Mouse (Mus musculus): ENCODE data around the gene Kiss1r. TPM values are rescaled to one million over a fixed set of nuclear protein-coding genes. Genes with fewer than 3 reads are reported as not detected.

The Kiss1r gene
- total RNA-seq (2014; rRNA removed; ENCODE audit: low replicate concordance) = not detected in 2 replicates
- 0.45 and 0.57 TPM in 2 replicates for polyA plus RNA-seq (2015; fragmentation: Nextera tagmentation; extraction: Ambion mirVana)

- WGBS = 2% methylated on average over 40 of the region's 42 CpGs
- ATAC-seq (ENCODE audit: insufficient read depth, low read depth) = peak; percentile 81
Observed at GRCm38 (mm10) chr10:79916808-79917531, at the start of gene Kiss1r. Gene Kiss1r, plus strand, starts transcription at chr10:79916971.

DNA sequence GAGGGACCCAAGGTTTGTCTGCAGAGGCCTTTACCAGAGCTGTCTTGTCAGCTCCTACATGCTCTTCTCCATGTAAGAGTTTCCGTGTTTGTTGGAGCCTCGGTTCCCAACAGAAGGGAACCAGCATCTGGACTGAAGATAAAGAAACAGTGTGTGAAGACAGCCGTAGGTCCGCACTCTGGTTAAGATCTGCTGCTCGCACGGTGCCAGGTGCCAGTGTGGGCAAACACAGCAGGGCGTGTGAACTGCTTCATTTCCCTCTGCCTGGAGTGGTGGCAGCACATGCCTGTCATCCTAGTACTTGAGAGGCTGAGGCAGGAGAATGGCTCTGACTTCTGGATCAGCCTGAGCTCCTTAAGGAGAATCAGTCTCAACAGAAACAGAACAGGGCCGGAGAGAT lies 44.9 kb upstream of the Kiss1r start:
- Histone ChIP-seq H3K36me3 (replicated peaks; ENCODE audit: control insufficient read depth, insufficient read depth, low read length) (no peaks in the 10 kb centered on the region), H3K9ac (replicated peaks; ENCODE audit: low read depth, low read length) (no peak overlapping the region), H3K4me1 (ENCODE audit: control insufficient read depth, insufficient read depth) (no peaks in the 10 kb centered on the region), H3K27ac (ENCODE audit: low read depth) (no peak overlapping the region), H3K4me3 (ENCODE audit: low read depth, low read length) (no peak overlapping the region), H3K9me3 (replicated peaks; ENCODE audit: control insufficient read depth, low read length) (no peaks in the 10 kb centered on the region), H3K4me2 (ENCODE audit: low read depth, low read length) (no peak overlapping the region), H3K27me3 (ENCODE audit: control insufficient read depth, insufficient read depth, low read length) (peaks cover 7% of the 10 kb centered on the region; the same call in 1 of the 2 replicates)
- DNase-seq (ENCODE audit: low spot score) (no peak), ATAC-seq (ENCODE audit: insufficient read depth, low read depth) (no peak)
- TF ChIP-seq EP300 (IDR thresholded peaks at IDR 0.05; ENCODE audit: low read depth) (no peak), CTCF (IDR thresholded peaks at IDR 0.05; ENCODE audit: low read depth) (no peak)
- WGBS = 84% methylated on average over 8 of the region's 8 CpGs

More at GRCm38 (mm10) chr10:79916808-79917531, at the start of gene Kiss1r:
- TF ChIP-seq EP300 (IDR thresholded peaks at IDR 0.05; ENCODE audit: low read depth) = no peak
- no peak for TF ChIP-seq CTCF (IDR thresholded peaks at IDR 0.05; ENCODE audit: low read depth)
- H3K27ac ChIP-seq (ENCODE audit: low read depth) = peak within 1 kb of the TSS; percentile 80
- H3K36me3 ChIP-seq (replicated peaks; ENCODE audit: control insufficient read depth, insufficient read depth, low read length) = peaks cover 3% of the 10 kb centered on the region; the same call in 1 of the 2 replicates
- peak within 1 kb of the TSS; percentile 97 for H3K9ac ChIP-seq (replicated peaks; ENCODE audit: low read depth, low read length)
- peak within 1 kb of the TSS; percentile 94 for H3K4me2 ChIP-seq (ENCODE audit: low read depth, low read length)
- no peaks in the 10 kb centered on the region for H3K9me3 ChIP-seq (replicated peaks; ENCODE audit: control insufficient read depth, low read length)
- peak; percentile 84 for DNase-seq (ENCODE audit: low spot score)
- peaks cover 33% of the 10 kb centered on the region for H3K4me1 ChIP-seq (ENCODE audit: control insufficient read depth, insufficient read depth)
- H3K4me3 ChIP-seq (ENCODE audit: low read depth, low read length) = peak within 1 kb of the TSS; percentile 86
- H3K27me3 ChIP-seq (ENCODE audit: control insufficient read depth, insufficient read depth, low read length) = peaks cover 47% of the 10 kb centered on the region

DNA sequence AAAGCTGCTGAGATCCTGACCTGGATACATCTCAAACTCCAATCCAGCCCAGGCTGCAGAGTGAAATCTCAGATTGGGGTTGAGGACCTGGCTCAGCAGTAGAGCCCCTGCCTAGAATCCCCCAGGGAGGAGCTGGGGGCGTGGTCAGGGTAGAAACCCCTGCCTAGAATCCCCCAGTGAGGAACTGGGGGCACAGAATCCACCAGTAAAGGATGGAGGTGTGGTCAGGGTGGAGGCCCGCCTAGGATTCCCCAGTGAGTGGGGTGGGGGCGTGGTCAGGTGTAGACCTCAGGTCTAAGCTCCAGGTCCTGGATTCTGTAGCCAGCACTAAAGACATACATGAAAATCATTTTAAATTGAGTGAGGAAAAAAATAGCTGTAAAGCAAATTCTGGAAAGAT lies 43.9 kb upstream of the Kiss1r start:
- H3K9ac ChIP-seq (replicated peaks; ENCODE audit: low read depth, low read length) = no peak overlapping the region
- DNase-seq (ENCODE audit: low spot score) = no peak
- H3K4me3 ChIP-seq (ENCODE audit: low read depth, low read length) = no peak overlapping the region

GRCm38 (mm10) chr10:79873313-79873712 lies 43.5 kb upstream of the Kiss1r start:
- TF ChIP-seq EP300 (IDR thresholded peaks at IDR 0.05; ENCODE audit: low read depth) (no peak), CTCF (IDR thresholded peaks at IDR 0.05; ENCODE audit: low read depth) (no peak)
- ATAC-seq (ENCODE audit: insufficient read depth, low read depth) (no peak), DNase-seq (ENCODE audit: low spot score) (no peak)
- Histone ChIP-seq H3K4me3 (ENCODE audit: low read depth, low read length) (no peak overlapping the region), H3K4me1 (ENCODE audit: control insufficient read depth, insufficient read depth) (no peaks in the 10 kb centered on the region), H3K4me2 (ENCODE audit: low read depth, low read length) (no peak overlapping the region), H3K27me3 (ENCODE audit: control insufficient read depth, insufficient read depth, low read length) (peaks cover 7% of the 10 kb centered on the region; the same call in 1 of the 2 replicates), H3K27ac (ENCODE audit: low read depth) (no peak overlapping the region), H3K36me3 (replicated peaks; ENCODE audit: control insufficient read depth, insufficient read depth, low read length) (no peaks in the 10 kb centered on the region), H3K9ac (replicated peaks; ENCODE audit: low read depth, low read length) (no peak overlapping the region), H3K9me3 (replicated peaks; ENCODE audit: control insufficient read depth, low read length) (no peaks in the 10 kb centered on the region)
- 10% methylated on average over 6 of the region's 6 CpGs for WGBS

More for the DNA sequence above, 43.9 kb upstream of the Kiss1r start:
- TF ChIP-seq EP300 (IDR thresholded peaks at IDR 0.05; ENCODE audit: low read depth) = no peak
- TF ChIP-seq CTCF (IDR thresholded peaks at IDR 0.05; ENCODE audit: low read depth) = no peak
- Histone ChIP-seq H3K4me2 (ENCODE audit: low read depth, low read length) (no peak overlapping the region), H3K27me3 (ENCODE audit: control insufficient read depth, insufficient read depth, low read length) (peaks cover 7% of the 10 kb centered on the region; the same call in 1 of the 2 replicates), H3K9me3 (replicated peaks; ENCODE audit: control insufficient read depth, low read length) (no peaks in the 10 kb centered on the region), H3K36me3 (replicated peaks; ENCODE audit: control insufficient read depth, insufficient read depth, low read length) (no peaks in the 10 kb centered on the region), H3K4me1 (ENCODE audit: control insufficient read depth, insufficient read depth) (no peaks in the 10 kb centered on the region), H3K27ac (ENCODE audit: low read depth) (no peak overlapping the region)
- 53% methylated on average over 3 of the region's 3 CpGs for WGBS
- ATAC-seq (ENCODE audit: insufficient read depth, low read depth) = no peak

GRCm38 (mm10) chr10:79873715-79874289 lies 43.0 kb upstream of the Kiss1r start:
- Histone ChIP-seq H3K9me3 (replicated peaks; ENCODE audit: control insufficient read depth, low read length) (no peaks in the 10 kb centered on the region), H3K4me1 (ENCODE audit: control insufficient read depth, insufficient read depth) (no peaks in the 10 kb centered on the region), H3K9ac (replicated peaks; ENCODE audit: low read depth, low read length) (peak overlapping the region; percentile 52), H3K4me3 (ENCODE audit: low read depth, low read length) (peak overlapping the region; percentile 59), H3K27me3 (ENCODE audit: control insufficient read depth, insufficient read depth, low read length) (peaks cover 7% of the 10 kb centered on the region; the same call in 1 of the 2 replicates), H3K36me3 (replicated peaks; ENCODE audit: control insufficient read depth, insufficient read depth, low read length) (no peaks in the 10 kb centered on the region), H3K4me2 (ENCODE audit: low read depth, low read length) (peak overlapping the region; percentile 93), H3K27ac (ENCODE audit: low read depth) (no peak overlapping the region)
- DNase-seq (ENCODE audit: low spot score) (no peak), ATAC-seq (ENCODE audit: insufficient read depth, low read depth) (no peak)
- WGBS = 3% methylated on average over 26 of the region's 26 CpGs
- TF ChIP-seq CTCF (IDR thresholded peaks at IDR 0.05; ENCODE audit: low read depth) = no peak
- TF ChIP-seq EP300 (IDR thresholded peaks at IDR 0.05; ENCODE audit: low read depth) = no peak

Data from heart, postnatal 0 days (tissue).